Mouse (Mus musculus) testis, adult 2 months (tissue): ENCODE results near the gene Lrch3.

Experiments
- CTCF ChIP-seq: fragments of 200-500 bp; IDR thresholded peaks from 2 replicates; pipeline ENCODE4 v1.5.1; 2012; ENCODE audit warnings: low read depth, mild to moderate bottlenecking, inconsistent platforms, low read length, moderate library complexity; ENCODE audit not compliant: control insufficient read depth, insufficient read depth, insufficient replicate concordance
- POLR2A ChIP-seq: fragments of 200-500 bp; IDR thresholded peaks from 2 replicates; pipeline ENCODE4 v1.6.1; 2012; ENCODE audit warnings: low read depth, mild to moderate bottlenecking, inconsistent platforms, low read length, moderate library complexity; ENCODE audit not compliant: control insufficient read depth

- TF ChIP-seq CTCF (no peak), POLR2A (no peak)
Observed at GRCm38 (mm10) chr16:33062682-33063131, 148.8 kb downstream of the Lrch3 start.
